Mouse (Mus musculus): Measurements from ENCODE around the gene Maml2. TPM values are rescaled to one million over a fixed set of nuclear protein-coding genes. Genes with fewer than 3 reads are reported as not detected.
A peak's percentile ranks its signal among the peaks of the same experiment; 100 is the strongest.

Maml2 gene
- total and polyA plus RNA-seq, 2 experiments from 2014 or later, result 11.4 to 11.6 TPM

GRCm38 (mm10) chr9:13748798-13749674 is 451.3 kb downstream of the Maml2 start:
- no peaks in the 10 kb centered on the region for H3K36me3 ChIP-seq (ENCODE audit: insufficient read depth, low read length)
- peak overlapping the region; percentile 63 for H3K4me2 ChIP-seq (ENCODE audit: low read depth, low read length)
- peak; percentile 97 for DNase-seq (ENCODE audit: low spot score)
- H3K4me1 ChIP-seq (ENCODE audit: insufficient read depth, low read length), result peaks cover 13% of the 10 kb centered on the region
- H3K9me3 ChIP-seq (ENCODE audit: low read length), result no peaks in the 10 kb centered on the region
- peak; percentile 99 for ATAC-seq
- H3K9ac ChIP-seq (replicated peaks; ENCODE audit: low read length), result peak overlapping the region; percentile 98
- TF ChIP-seq CTCF (IDR thresholded peaks at IDR 0.05; ENCODE audit: low read depth), result no peak
- H3K4me3 ChIP-seq (ENCODE audit: low read length), result peak overlapping the region; percentile 92
- H3K27ac ChIP-seq, result peak overlapping the region; percentile 93
- no peaks in the 10 kb centered on the region for H3K27me3 ChIP-seq (ENCODE audit: insufficient read depth, low read length)
- under 1% methylated on average over 60 of the region's 60 CpGs for WGBS

- H3K36me3 ChIP-seq (ENCODE audit: insufficient read depth, low read length), result no peaks in the 10 kb centered on the region
- peak overlapping the region; percentile 93 for H3K27ac ChIP-seq
- DNase-seq (ENCODE audit: low spot score), result no peak
- H3K4me2 ChIP-seq (ENCODE audit: low read depth, low read length), result peak overlapping the region; percentile 63
- ATAC-seq, result no peak
- no peaks in the 10 kb centered on the region for H3K9me3 ChIP-seq (ENCODE audit: low read length)
- 5% methylated on average over 7 of the region's 7 CpGs for WGBS
- TF ChIP-seq CTCF (IDR thresholded peaks at IDR 0.05; ENCODE audit: low read depth), result no peak
- H3K9ac ChIP-seq (replicated peaks; ENCODE audit: low read length), result peak overlapping the region; percentile 98
- H3K27me3 ChIP-seq (ENCODE audit: insufficient read depth, low read length), result no peaks in the 10 kb centered on the region
- H3K4me1 ChIP-seq (ENCODE audit: insufficient read depth, low read length), result peaks cover 13% of the 10 kb centered on the region
- H3K4me3 ChIP-seq (ENCODE audit: low read length), result peak overlapping the region; percentile 92
These were observed 451.9 kb downstream of the Maml2 start for GRCm38 (mm10) chr9:13749675-13749998.

GRCm38 (mm10) chr9:13752543-13752942 is 454.8 kb downstream of the Maml2 start:
- no peaks in the 10 kb centered on the region for H3K9me3 ChIP-seq (ENCODE audit: low read length)
- peaks cover 13% of the 10 kb centered on the region for H3K4me1 ChIP-seq (ENCODE audit: insufficient read depth, low read length)
- no peak overlapping the region for H3K4me2 ChIP-seq (ENCODE audit: low read depth, low read length)
- H3K36me3 ChIP-seq (ENCODE audit: insufficient read depth, low read length), result no peaks in the 10 kb centered on the region
- DNase-seq (ENCODE audit: low spot score) (no peak), ATAC-seq (no peak)
- no peak for TF ChIP-seq CTCF (IDR thresholded peaks at IDR 0.05; ENCODE audit: low read depth)
- H3K9ac ChIP-seq (replicated peaks; ENCODE audit: low read length), result no peak overlapping the region
- 76% methylated on average over 4 of the region's 4 CpGs for WGBS
- H3K4me3 ChIP-seq (ENCODE audit: low read length), result no peak overlapping the region
- no peaks in the 10 kb centered on the region for H3K27me3 ChIP-seq (ENCODE audit: insufficient read depth, low read length)
- H3K27ac ChIP-seq, result no peak overlapping the region

Small RNA genes lying within 50 kb of the gene (microRNA-seq; reads per million reads assigned to microRNA genes)
- gene Gm22643, result 0 reads per million in 2 experiments

Other genes starting within 250 kb of the Maml2 start
- gene Jrkl, start 52.1 kb upstream of the Maml2 start, total RNA-seq (2014; rRNA removed), result 2.8 and 3.6 TPM in 2 replicates
- gene Jrkl, start 52.1 kb upstream of the Maml2 start, polyA plus RNA-seq (2015; fragmentation: Nextera tagmentation; extraction: Ambion mirVana), result 4.1 and 5.5 TPM in 2 replicates
- gene Ccdc82, start 51.0 kb upstream of the Maml2 start, total RNA-seq (2014; rRNA removed), result 16.1 and 18.7 TPM in 2 replicates
- 11.0 and 11.1 TPM in 2 replicates for gene Ccdc82, start 51.0 kb upstream of the Maml2 start, polyA plus RNA-seq (2015; fragmentation: Nextera tagmentation; extraction: Ambion mirVana)
- not detected in 2 replicates for gene Gm17571, start 148.8 kb downstream of the Maml2 start, total RNA-seq (2014; rRNA removed)
- not detected in 2 replicates for gene Gm17571, start 148.8 kb downstream of the Maml2 start, polyA plus RNA-seq (2015; fragmentation: Nextera tagmentation; extraction: Ambion mirVana)

All from hindbrain, postnatal 0 days (tissue).